Mouse (Mus musculus): ENCODE results near the gene Rab27a. TPM values are rescaled to one million over a fixed set of nuclear protein-coding genes. Genes with fewer than 3 reads are reported as not detected.

Gene Rab27a
- total and polyA plus RNA-seq, 3 experiments, result 14.8 to 25.6 (median 20.0) TPM

- in situ Hi-C loops (cut with MboI; ENCODE audit: low pct_ligation_motif_present, low pct_unique_long_range_greater_than_20kb, low sequenced_read_pairs) (no loop called here), dilution Hi-C loops (cut with MboI; ENCODE audit: extremely low pct_ligation_motif_present, extremely low pct_unique_long_range_greater_than_20kb, low sequenced_read_pairs) (no loop called here)
- Histone ChIP-seq H3K36me3 (replicated peaks in 1 of 2; ENCODE audit: control insufficient read depth in 1 of 2, insufficient read depth in 1 of 2, low read length in 1 of 2) (peaks cover 7 to 25% of the 10 kb centered on the region in 2 experiments), H3K79me2 (replicated peaks; ENCODE audit: control insufficient read depth, extremely low read depth, insufficient read depth, poor library complexity, severe bottlenecking) (no peaks in the 10 kb centered on the region), H3K4me1 (ENCODE audit: control insufficient read depth in 1 of 2, insufficient read depth in 2 of 2) (no peaks in the 10 kb centered on the region), H3K27ac (ENCODE audit: insufficient read depth, low read depth) (no peak overlapping the region), H3K4me3 (replicated peaks in 1 of 3; ENCODE audit: low read depth in 2 of 3, low read length in 2 of 3, poor library complexity in 1 of 3) (no peak overlapping the region), H3K4me2 (ENCODE audit: insufficient read depth, low read depth, poor library complexity, severe bottlenecking) (no peak overlapping the region), H3K9ac (ENCODE audit: insufficient read depth, low read depth) (no peak overlapping the region), H3K27me3 (replicated peaks) (no peaks in the 10 kb centered on the region), H3K9me3 (replicated peaks; ENCODE audit: low read length) (no peaks in the 10 kb centered on the region)
- TF ChIP-seq USF2 (conservative IDR thresholded peaks at IDR 0.05; ENCODE audit: low read depth, low read length) (no peak), ZC3H11A (IDR thresholded peaks at IDR 0.05; ENCODE audit: low read depth, low read length) (no peak), MAX (IDR thresholded peaks at IDR 0.05; ENCODE audit: low read length) (no peak), RAD21 (IDR thresholded peaks at IDR 0.05; ENCODE audit: low read depth, low read length) (no peak), MXI1 (IDR thresholded peaks at IDR 0.05; ENCODE audit: low read depth, low read length) (no peak), POLR2A (IDR thresholded peaks at IDR 0.05; ENCODE audit: low read depth, low read length) (no peak), IRF4 (IDR thresholded peaks at IDR 0.05; ENCODE audit: low read depth, low read length) (no peak), USF1 (IDR thresholded peaks at IDR 0.05; ENCODE audit: low read depth, low read length) (no peak), CHD1 (IDR thresholded peaks at IDR 0.05; ENCODE audit: low read depth, low read length) (no peak), CHD2 (IDR thresholded peaks at IDR 0.05; ENCODE audit: low read length) (no peak), UBTF (IDR thresholded peaks at IDR 0.05; ENCODE audit: low read depth, low read length) (no peak), TBP (conservative IDR thresholded peaks at IDR 0.05; ENCODE audit: low read depth, low read length) (no peak), SMC3 (IDR thresholded peaks at IDR 0.05; ENCODE audit: low read depth, low read length) (no peak), EP300 (IDR thresholded peaks at IDR 0.05; ENCODE audit: low read length) (no peak)
- DNase-seq (ENCODE audit: extremely low read depth), result no peak
These were observed 40.6 kb upstream of the Rab27a start for GRCm38 (mm10) chr9:73004076-73004475.

GRCm38 (mm10) chr9:73005106-73005505 is 39.5 kb upstream of the Rab27a start:
- peaks cover 9 to 29% of the 10 kb centered on the region in 2 experiments for H3K36me3 ChIP-seq (replicated peaks in 1 of 2; ENCODE audit: control insufficient read depth in 1 of 2, insufficient read depth in 1 of 2, low read length in 1 of 2)
- in situ Hi-C loops (cut with MboI; ENCODE audit: low pct_ligation_motif_present, low pct_unique_long_range_greater_than_20kb, low sequenced_read_pairs), result no loop called here

GRCm38 (mm10) chr9:73006175-73006574 is 38.5 kb upstream of the Rab27a start:
- Histone ChIP-seq H3K4me3 (replicated peaks in 1 of 3; ENCODE audit: low read depth in 2 of 3, low read length in 2 of 3, poor library complexity in 1 of 3) (no peak overlapping the region), H3K9ac (ENCODE audit: insufficient read depth, low read depth) (no peak overlapping the region), H3K27me3 (replicated peaks) (no peaks in the 10 kb centered on the region), H3K79me2 (replicated peaks; ENCODE audit: control insufficient read depth, extremely low read depth, insufficient read depth, poor library complexity, severe bottlenecking) (no peaks in the 10 kb centered on the region), H3K9me3 (replicated peaks; ENCODE audit: low read length) (no peaks in the 10 kb centered on the region), H3K4me2 (ENCODE audit: insufficient read depth, low read depth, poor library complexity, severe bottlenecking) (no peak overlapping the region), H3K36me3 (replicated peaks in 1 of 2; ENCODE audit: control insufficient read depth in 1 of 2, insufficient read depth in 1 of 2, low read length in 1 of 2) (peaks cover 13 to 38% of the 10 kb centered on the region in 2 experiments), H3K4me1 (ENCODE audit: control insufficient read depth in 1 of 2, insufficient read depth in 2 of 2) (no peaks in the 10 kb centered on the region), H3K27ac (ENCODE audit: insufficient read depth, low read depth) (no peak overlapping the region)
- in situ Hi-C loops (cut with MboI; ENCODE audit: low pct_ligation_motif_present, low pct_unique_long_range_greater_than_20kb, low sequenced_read_pairs), result no loop called here
- dilution Hi-C loops (cut with MboI; ENCODE audit: extremely low pct_ligation_motif_present, extremely low pct_unique_long_range_greater_than_20kb, low sequenced_read_pairs), result no loop called here
- TF ChIP-seq ELF1 (IDR thresholded peaks at IDR 0.05; ENCODE audit: low read depth, low read length) (no peak), E2F4 (IDR thresholded peaks at IDR 0.05; ENCODE audit: insufficient replicate concordance, low read depth, low read length) (no peak), BHLHE40 (IDR thresholded peaks at IDR 0.05; ENCODE audit: low read depth, low read length) (no peak), CTCF (conservative IDR thresholded peaks at IDR 0.05 in 1 of 2, IDR thresholded peaks at IDR 0.05 in 1 of 2; ENCODE audit: low read depth in 2 of 2, low read length in 2 of 2) (peak in 1 of 2 experiments; percentile 36; a peak in 2 of 4 replicates)
- no peak for DNase-seq (ENCODE audit: extremely low read depth)

More at GRCm38 (mm10) chr9:73005106-73005505, 39.5 kb upstream of the Rab27a start:
- H3K79me2 ChIP-seq (replicated peaks; ENCODE audit: control insufficient read depth, extremely low read depth, insufficient read depth, poor library complexity, severe bottlenecking), result no peaks in the 10 kb centered on the region
- H3K9ac ChIP-seq (ENCODE audit: insufficient read depth, low read depth), result no peak overlapping the region
- no peaks in the 10 kb centered on the region for H3K4me1 ChIP-seq (ENCODE audit: control insufficient read depth in 1 of 2, insufficient read depth in 2 of 2)
- dilution Hi-C loops (cut with MboI; ENCODE audit: extremely low pct_ligation_motif_present, extremely low pct_unique_long_range_greater_than_20kb, low sequenced_read_pairs), result no loop called here
- H3K27ac ChIP-seq (ENCODE audit: insufficient read depth, low read depth), result no peak overlapping the region
- H3K4me3 ChIP-seq (replicated peaks in 1 of 3; ENCODE audit: low read depth in 2 of 3, low read length in 2 of 3, poor library complexity in 1 of 3), result no peak overlapping the region
- no peak for TF ChIP-seq RCOR1 (conservative IDR thresholded peaks at IDR 0.05; ENCODE audit: low read depth, low read length)
- no peaks in the 10 kb centered on the region for H3K9me3 ChIP-seq (replicated peaks; ENCODE audit: low read length)
- DNase-seq (ENCODE audit: extremely low read depth), result no peak
- H3K4me2 ChIP-seq (ENCODE audit: insufficient read depth, low read depth, poor library complexity, severe bottlenecking), result no peak overlapping the region
- H3K27me3 ChIP-seq (replicated peaks), result no peaks in the 10 kb centered on the region

All from CH12.LX (cell line).